Mouse (Mus musculus) heart, postnatal 0 days (tissue): ENCODE data around the gene Csdc2.

Experiments
- CTCF ChIP-seq: IDR thresholded peaks from 2 replicates; pipeline ENCODE4 v1.5.1; 2016; ENCODE audit warnings: antibody characterized with exemption, control low read depth, low read depth
- EP300 ChIP-seq: IDR thresholded peaks from 2 replicates; pipeline ENCODE4 v1.6.1; 2016; ENCODE audit warnings: antibody characterized with exemption, low read depth

DNA sequence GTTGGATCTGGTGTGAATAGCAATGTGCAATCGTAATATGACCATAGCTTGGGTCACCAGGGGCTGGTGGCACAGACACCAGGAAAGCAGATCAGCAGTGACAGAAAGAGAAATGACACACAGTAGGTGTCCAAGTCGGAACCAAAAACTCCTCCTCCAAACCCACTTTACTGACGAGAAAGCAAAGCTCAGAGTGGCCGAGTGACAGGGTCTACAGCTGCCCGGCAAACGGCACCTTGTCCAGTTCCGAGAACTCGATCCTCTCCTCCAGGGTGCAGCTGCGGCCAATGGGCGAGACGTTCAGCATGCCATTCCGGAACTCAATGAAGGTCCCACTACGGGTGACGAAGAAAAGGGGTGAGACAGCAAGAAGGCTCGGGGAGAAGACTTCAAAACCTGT is 18.9 kb downstream of the Csdc2 start:
- TF ChIP-seq CTCF (no peak), EP300 (no peak)
